Mouse (Mus musculus) C2C12 (cell line): ENCODE results near the gene Slc10a7.
"Not testable (repeated sequence)": the region's sequence is repeated elsewhere in the genome, so short reads cannot be mapped to it uniquely, and the experiment has no call there.

Experiments used
- CTCF ChIP-seq: IDR thresholded peaks from one replicate; pipeline ENCODE4 v1.5.1; 2011; ENCODE audit not compliant: control insufficient read depth, insufficient read depth, insufficient read length
- MAX ChIP-seq: IDR thresholded peaks from one replicate; pipeline ENCODE4 v1.6.1; 2011; ENCODE audit warnings: mild to moderate bottlenecking, control low read depth
- MYOG ChIP-seq: IDR thresholded peaks from one replicate; pipeline ENCODE4 v1.6.1; 2011; ENCODE audit not compliant: control insufficient read depth, insufficient read length; ENCODE audit errors: extremely low read depth
- USF1 ChIP-seq: IDR thresholded peaks from one replicate; pipeline ENCODE4 v1.6.1; 2011; ENCODE audit warnings: low read depth, mild to moderate bottlenecking, control low read depth, moderate library complexity

GRCm38 (mm10) chr8:78717191-78717590 is 208.0 kb downstream of the Slc10a7 start:
- TF ChIP-seq USF1, CTCF, MAX, MYOG: not testable (repeated sequence)
